Mouse (Mus musculus): Measurements from ENCODE around the gene Ltb.

GRCm38 (mm10) chr17:35244999-35245398 lies 50.8 kb downstream of the Ltb start:
- TF ChIP-seq POLR2A (IDR thresholded peaks at IDR 0.05; ENCODE audit: extremely low read depth, insufficient read depth, low read length): no peak
- no peak for TF ChIP-seq CTCF (IDR thresholded peaks at IDR 0.05; ENCODE audit: extremely low read depth, insufficient read depth, low read length)
